Mouse (Mus musculus) liver, postnatal 0 days (tissue): Measurements from ENCODE around the gene P2ry14.

Experiments
- CTCF ChIP-seq: sonication (generic); IDR thresholded peaks from 2 replicates; pipeline ENCODE4 v1.5.1; 2016; ENCODE audit warnings: antibody characterized with exemption, low read depth
- EP300 ChIP-seq: IDR thresholded peaks from 2 replicates; pipeline ENCODE4 v1.6.1; 2016; ENCODE audit warnings: antibody characterized with exemption, low read depth, mild to moderate bottlenecking

DNA sequence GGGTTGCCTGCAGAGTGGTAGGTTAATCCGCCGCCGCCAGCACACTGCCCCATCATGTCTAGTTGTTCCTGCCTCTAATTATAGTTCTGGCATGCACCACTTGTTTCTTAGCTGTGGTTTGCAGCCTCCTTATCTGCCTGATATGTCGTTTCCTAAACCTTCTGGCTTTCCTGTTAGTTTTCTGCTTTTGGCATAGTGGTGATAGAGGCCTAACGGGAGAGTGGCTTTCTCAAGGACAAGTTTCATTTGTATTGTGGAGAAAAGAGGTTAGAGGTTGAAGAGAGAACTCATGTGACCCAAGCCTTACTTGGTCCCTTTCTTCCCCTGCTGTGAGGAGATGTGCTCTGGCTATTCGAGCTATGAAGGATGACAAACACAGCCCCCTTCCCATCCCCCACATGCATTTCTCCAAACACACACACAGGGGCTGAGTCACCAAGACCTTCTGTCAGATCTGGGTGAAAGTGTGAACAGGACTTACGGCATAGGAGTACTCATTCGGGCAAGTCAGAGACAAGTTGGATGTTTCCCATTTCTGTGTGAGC is 39.4 kb downstream of the P2ry14 start:
- TF ChIP-seq CTCF (no peak), EP300 (peak; percentile 77)
